Mouse (Mus musculus): ENCODE measurements around the gene Sufu.

Gene Sufu

DNA sequence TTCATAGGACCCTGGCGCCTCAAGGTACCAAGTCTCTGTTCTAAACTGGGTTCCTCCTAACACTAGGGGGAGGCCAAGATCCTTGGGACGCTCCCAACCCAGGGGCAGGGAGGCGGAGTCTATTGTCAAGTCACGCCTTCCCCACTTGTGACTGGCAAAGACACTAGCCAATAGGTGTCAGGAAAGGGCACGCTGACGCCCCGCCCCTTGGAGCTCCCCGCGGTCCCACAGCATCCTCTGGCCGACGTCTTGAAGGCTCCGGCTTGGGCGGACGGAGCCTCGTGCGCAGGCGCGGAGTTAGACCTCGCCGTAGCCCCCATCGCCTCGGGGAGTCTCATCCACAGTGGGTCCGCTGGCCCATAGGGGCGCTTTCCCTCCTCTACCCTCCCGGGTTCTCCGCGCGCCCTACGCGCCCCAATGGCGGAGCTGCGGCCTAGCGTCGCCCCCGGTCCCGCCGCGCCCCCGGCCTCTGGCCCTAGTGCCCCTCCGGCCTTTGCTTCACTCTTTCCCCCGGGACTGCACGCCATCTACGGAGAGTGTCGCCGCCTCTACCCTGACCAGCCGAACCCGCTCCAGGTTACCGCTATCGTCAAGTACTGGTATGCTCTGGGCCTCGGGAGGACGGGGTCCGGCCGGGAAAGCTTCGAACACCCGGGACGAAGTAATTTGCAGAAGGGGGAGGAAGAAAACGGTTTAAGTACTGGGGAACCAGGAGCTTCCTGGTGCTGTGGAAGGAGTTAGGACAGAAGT, at the start of gene Sufu:
Gene Sufu (plus strand): TSS at position 211 of the 750 bp plus-strand sequence.
- DNase-seq (ENCODE audit: low spot score), result peak; percentile 98

DNA sequence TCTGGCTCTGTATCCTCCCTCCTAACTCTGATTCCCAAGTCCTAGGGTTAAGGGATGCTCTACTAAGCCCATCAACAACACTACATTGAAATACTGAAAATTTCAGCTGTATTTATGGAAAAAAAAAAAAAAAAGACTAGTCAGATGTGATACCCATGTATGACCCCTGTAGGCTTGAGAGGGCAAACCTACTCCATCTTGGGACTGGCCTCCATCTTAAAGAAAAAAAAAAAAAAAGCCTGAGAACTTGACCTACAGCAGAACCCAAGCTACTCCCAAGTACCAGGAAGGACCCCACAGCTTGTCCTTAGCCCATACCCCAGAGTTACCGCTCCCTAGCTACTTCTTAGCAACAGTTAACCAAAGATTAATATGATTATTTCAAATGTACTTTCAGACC, 49.5 kb upstream of the Sufu start:
- no peak for DNase-seq (ENCODE audit: low spot score)

DNA sequence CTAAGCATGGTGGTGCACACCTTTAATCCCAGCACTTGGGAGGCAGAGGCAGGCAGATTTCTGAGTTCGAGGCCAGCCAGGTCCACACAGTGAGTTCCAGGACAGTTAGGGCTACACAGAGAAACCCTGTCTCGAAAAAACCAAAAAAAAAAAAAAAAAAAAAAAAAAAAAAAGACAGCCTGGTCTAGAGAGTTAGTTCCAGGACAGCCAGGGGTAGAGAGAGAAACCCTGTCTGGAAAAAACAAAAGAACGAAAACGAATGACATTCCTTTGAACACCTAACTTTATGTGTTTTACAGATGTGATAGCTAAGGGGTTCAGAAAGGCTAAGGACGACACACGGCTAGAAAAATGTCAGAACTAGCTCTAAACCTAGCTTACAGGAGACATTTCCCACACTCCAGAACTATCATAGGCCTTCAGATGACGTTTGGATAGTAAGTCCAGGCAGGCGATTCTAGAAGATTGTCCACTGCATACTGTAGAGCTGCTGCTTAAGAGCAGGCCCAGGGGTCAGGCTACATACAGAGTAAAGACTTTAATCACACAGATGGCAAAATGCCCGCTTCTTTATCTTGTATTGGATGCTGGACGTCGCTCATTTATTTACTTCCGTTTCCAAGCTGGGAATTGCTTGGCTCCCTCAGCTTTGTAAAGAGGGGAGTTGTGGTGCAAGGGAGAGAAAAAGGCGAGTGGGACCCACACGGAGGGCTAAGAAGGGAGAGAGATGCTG, 48.6 kb upstream of the Sufu start:
- DNase-seq (ENCODE audit: low spot score), result no peak

DNA sequence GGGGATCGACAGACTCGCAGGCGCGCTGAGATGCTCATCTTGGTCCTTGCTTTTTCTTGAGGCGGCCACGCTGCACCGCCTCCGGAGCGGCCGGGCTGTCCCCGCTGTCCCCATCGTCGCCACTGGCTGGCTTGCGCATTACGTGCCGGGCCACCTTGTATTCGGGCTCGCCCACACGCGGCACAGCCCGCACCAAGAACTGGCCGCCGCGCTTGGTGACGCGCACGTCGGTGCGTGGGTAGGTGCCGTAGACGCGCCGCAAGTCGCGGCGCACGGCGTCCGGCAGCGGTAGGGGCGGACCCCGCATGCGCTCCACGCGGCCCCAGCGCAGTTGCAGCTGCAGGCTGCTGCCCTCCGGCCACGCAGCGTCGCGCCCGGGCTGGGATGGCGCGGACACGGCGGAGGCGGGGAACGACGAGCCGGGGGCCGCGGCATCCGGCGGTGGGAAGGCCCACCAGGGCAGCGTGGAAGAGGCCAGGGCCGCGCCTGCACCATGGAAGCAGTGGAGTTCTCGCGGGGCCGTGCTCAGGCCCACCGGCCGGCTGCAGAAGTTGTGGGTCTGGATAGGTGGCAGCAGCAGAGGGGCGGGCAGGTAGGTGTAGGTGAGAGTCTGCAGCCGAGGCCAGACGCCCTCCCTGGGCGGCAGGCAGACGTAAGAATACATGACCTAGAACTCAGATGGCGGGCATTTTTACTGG, 47.8 kb upstream of the Sufu start:
- DNase-seq (ENCODE audit: low spot score), result peak; percentile 71

DNA sequence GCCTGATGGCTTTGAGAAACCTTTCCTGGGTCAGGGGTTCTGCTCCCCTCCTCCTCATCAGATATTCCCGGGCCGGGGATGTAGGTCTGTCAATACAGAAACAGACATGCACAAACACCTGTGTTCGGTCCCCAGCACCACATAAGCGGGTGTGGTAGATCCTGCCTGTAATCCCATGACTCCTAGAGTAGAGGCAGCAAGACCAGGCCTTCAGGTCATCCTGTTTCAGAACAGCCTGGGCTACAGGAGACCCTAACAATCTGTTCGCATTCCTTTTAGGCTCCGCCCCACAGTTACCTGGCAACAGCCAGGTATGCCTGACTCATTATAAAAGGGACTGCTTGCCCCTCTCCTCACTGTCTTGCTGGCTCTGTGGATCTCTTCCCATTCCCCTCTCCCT, 47.1 kb upstream of the Sufu start:
- DNase-seq (ENCODE audit: low spot score), result no peak

DNA sequence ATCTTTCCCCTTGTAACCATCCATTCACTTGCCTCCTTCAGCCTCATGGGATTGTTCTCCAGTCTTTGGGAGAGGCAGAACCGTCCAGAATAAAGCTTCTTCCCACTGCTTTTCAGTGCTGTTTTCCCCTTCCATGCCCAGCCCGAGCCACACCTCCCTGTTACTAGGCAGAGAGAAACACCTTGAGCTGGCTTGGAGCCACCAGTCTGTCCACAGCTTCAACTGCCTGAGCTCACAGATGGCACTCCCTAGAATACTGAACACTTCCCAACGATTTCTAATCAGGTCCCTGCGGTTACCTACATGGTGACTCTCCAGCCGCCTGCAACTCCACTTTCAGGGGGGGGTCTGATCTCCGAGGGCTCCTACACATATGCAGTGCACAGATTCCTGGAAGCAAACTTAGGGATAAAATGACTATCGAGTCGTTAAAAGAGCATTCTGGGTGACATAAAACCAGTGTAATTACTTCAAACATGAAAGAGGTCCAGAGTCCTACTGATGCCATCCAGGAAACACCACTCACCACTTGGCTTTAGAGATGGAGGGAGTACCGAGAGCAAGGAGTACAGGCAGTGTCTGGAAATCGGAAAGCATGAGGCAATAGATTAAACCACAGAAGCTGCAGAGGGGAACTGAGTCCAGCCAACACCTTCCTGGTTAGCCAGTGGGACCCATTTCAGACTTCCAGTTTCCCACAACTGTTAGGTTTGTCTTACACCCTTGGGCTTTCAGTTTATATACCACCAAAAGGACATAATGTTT, 46.3 kb upstream of the Sufu start, which contains the start of gene 2310034G01Rik:
Gene 2310034G01Rik (minus strand): TSS at position 135 of the 765 bp plus-strand sequence.
- no peak for DNase-seq (ENCODE audit: low spot score)

DNA sequence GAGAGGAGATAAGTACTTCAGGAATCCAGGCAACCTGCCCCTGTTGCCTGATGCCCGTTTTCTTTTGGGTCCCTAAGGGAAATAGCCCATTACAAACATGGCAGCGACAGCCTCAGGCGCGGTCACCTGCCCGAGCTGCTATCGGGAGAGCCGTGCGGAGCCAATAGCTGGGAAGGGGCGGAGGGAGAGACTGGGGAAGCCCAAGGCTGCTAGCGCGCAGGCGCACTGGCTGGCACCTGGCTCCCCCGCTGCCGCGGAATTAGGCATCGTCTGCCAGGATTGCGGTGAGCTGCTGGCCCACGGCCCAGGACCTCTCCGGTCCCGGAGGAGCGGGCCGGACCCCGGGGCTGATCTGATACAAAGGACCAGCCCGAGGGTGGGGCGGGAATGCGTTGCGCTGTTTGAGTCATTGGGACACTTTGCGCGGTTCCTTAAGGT, 40.0 kb upstream of the Sufu start:
- peak; percentile 88 for DNase-seq (ENCODE audit: low spot score)

DNA sequence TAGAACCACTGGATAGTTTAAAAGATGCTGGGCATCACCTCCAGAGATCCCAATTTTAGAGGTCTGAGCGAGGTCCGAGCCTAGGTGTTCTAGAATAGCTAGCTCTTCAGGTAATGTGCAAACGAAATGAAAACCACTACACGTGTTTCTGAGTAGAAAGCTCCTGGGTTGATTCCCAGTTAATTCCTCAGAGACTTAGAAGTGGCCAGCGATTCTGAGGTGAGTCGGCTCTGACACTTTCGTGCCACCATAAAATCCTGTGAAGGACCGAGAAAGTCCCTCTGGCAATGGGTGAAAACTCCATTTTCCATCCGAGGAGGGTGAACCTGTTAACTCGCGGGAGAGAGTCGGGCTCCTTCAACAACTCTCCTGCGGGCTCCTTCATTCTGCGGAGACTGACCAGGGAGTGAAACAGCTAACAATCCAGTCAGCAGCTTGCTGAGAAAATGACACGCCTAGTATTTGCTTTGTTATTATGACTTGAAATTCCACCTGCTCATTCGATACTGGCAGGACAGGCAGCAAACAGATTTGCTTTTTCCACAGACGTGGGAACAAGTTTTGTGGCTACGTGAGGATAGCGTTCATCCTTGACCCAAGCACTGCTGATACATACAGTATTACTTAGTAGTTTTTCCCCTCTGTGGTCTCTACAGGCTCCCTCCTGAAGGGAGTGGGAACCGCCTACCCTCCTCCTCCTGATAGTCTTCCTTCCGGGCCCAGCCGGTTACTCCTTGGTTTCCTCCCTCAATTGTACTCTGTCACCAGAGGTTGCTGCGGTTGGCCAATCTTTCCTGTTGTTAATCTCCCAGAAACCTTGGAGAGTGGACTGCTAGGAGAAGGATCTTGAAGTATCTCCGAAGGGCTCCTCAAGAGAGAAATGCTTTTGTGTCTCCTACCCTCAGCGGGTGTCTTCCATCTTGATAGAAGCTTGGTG, 39.1 kb upstream of the Sufu start:
- no peak for DNase-seq (ENCODE audit: low spot score)

DNA sequence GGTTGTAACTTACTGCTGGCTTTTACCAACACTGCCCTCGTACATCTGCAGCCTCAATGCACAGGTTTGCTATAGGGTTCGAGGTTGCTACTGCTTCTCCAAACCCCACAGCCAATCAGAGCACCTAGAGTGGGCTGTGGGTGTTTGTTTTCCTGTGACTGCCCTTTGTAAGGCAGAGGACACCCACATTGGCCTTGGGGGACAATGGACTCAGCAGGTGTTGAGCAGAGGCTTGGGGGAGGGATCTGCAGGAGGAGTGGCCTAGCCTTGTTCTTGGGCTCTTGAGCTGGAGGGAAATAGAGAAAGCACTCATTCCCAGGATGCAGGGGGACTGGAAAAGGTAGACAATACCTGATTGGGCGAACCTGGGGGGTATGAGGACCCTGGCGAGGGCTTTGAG, 38.3 kb upstream of the Sufu start:
- DNase-seq (ENCODE audit: low spot score), result no peak

DNA sequence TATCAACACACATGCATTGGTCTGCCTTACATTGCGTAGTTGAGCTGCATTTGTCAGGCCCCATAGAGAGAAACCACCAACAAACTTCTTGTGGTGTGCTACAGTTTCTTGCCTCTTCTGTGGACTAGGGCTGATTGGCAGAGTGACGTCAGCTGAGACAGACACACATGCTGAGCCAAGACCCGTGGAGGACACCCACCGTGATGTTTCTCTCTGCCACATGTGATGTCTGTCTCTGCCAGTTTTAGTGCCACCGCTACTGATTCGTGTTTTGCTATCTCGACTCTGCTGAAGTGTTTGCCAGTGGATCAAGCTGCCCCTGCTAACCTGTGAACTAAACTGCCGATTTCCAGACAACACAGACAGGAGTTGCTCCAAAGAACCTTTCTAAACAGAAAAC, 34.6 kb upstream of the Sufu start:
- no peak for DNase-seq (ENCODE audit: low spot score)

DNA sequence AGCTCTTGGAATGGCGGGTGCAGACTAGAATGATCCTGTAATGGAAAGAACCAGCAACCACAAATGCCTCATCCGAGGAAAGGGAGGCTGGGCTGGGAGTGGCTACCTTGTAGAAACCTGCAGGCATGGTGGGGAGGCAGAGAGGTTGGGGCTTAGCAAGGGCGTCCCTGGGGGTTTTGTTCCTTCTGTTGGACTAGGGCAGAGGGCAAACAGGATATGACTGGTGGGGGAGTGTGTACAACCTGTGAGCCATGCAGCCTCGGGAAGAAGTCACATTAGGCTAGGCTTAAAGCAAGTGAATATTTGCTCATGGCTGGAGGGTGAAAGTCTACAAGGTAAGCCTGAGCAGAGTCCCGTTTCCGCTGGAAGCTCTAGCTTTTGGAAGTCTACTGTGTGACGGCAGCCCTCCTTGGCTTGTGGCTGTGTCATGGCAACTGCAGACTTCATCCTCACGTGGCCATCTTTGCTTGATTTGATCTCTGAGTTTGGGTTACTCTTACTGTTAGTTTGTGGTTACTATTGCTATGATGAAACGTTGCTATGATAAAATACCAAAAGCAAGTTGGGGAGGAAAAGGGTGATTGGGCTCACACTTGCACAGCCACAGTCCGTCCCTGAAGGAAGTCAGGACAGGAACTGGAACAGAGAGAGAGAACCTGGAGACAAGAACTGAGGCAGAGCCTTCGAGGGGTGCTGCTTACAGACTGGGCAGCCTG, 33.2 kb upstream of the Sufu start:
- no peak for DNase-seq (ENCODE audit: low spot score)

DNA sequence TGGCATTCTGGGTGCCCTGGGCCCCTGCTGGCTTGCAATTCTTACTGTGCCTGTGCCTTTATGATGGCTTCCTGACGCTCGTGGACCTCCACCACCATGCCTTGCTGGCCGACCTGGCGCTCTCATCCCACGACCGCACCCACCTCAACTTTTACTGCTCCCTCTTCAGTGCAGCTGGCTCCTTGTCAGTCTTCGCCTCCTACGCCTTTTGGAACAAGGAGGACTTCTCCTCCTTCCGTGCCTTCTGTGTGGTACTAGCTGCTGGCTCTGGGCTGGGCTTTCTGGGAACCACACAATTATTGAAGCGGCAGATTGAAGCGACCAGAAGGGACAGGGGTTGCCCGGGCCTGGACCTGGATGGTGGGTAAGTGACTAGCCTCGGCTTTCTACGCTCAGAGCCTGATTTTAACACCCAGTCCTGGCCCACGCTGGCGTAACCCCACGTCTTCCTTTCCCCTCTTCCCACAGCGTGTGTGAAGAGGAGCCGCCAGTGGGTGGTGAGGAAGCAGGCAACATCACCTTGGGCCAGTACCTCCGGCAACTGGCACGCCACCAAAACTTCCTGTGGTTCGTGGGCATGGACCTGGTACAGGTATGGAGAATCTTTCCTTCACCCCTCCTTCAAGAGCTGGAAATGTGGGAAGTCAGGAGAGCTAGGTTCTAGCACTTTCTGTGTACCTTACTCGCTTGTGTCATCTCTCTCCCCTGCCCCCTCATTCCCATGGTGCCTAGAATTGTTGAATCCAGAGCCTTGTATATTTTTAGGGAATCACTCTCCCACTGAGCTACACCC, 28.7 kb upstream of the Sufu start:
- DNase-seq (ENCODE audit: low spot score), result no peak

DNA sequence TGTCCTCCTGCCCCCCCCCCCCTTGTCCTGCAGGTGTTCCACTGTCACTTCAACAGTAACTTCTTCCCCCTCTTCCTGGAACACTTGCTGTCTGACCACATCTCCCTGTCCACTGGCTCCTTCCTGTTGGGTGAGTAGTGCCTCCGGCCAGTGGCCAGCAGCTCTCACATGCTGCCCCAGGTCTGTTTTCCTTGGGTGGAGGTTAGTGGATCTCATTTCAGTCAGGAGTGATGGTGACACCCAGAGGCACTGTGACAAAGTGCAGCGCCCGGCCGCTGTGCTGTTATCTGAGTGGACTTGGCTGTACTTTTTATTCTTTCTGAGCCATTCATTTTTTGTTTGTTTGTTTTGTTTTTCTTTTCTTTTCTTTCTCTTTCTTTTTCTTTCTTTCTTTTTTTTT, 27.5 kb upstream of the Sufu start:
- DNase-seq (ENCODE audit: low spot score), result peak; percentile 43

DNA sequence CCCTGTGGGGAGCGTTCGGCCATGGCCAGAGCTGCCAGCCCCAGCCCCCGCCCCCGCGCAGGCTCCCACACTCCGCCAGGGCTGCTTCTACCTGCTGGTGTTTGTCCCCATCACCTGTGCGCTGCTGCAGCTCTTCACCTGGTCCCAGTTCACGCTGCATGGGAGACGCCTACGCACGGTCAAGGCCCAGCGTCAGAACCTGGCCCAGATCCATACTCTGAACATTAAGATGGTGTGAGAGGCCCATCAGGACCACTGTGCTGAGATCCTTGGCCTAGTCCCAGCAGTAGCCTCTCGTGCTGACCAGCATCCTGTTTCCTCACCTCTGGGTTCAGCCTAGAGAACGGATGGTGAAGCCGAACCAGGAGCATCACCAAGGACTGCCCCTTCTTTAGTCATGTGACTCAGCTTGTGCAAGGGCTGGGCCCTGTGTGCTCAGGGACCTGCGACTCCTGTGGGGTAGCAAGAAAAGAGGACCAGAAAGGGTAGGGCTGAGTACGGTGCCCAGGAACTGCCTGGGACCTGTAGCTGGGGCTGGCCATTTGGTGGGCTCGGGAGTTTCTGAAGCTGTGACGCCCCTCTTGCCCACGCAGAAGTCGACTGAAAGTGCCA, 22.1 kb upstream of the Sufu start:
- no peak for DNase-seq (ENCODE audit: low spot score)

DNA sequence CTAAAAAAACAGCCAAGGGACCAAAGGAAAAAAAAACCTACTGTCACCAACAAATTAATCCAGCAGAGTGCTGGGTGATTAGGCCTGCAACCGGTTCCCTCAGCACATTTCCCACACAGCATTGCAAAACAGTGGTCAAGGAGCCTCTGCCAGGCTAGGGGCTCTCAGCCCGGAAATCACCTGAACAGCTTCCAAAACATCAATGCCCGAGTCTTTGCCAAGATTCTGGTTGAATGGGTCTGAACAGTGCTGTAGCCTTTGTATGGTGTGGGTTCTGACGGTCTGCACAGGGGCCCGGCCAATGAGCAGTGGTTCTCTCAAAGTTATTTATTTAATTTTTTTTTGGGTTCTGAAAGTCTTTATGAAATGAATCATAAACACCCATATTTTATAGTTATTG, 21.2 kb upstream of the Sufu start:
- DNase-seq (ENCODE audit: low spot score), result peak; percentile 32

DNA sequence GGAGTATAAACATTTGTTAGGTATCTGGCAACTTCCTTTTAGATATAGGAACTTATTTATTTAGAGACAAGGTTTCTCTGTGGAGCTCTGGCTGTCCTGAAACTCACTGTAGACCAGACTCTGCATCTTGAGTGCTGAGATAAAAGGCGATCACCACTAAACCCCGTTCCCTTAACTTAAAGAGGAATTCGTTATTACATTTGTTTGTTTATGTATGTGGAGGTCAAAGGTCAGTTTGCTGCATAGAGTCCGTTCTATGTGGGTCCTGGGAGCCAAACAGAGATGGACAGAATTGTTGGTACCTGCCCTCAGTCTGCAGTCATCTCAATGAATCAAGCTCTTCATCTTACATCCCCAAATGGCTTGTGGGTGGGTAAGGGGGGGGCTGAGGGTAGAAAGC, 20.8 kb upstream of the Sufu start:
- DNase-seq (ENCODE audit: low spot score), result no peak

DNA sequence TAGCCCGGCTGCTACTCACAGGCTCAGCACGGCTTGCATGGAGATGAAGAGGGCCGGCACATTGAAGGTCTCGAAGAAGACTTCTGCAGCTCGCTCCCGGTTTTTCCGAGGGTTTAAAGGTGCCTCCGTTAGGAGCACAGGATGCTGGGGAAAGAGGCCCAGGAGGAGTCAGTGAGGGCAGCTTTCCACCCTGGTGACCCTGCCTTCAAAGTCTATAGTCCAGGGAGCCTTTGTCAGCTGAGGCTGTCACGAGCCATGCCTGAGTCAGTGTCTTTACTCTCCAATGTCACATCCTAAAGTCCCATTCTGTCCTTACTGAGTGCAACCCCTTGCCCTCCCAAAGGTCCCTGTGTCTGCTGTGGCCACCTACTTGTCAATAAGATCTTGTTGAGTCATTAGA, 14.4 kb upstream of the Sufu start:
- DNase-seq (ENCODE audit: low spot score), result no peak

DNA sequence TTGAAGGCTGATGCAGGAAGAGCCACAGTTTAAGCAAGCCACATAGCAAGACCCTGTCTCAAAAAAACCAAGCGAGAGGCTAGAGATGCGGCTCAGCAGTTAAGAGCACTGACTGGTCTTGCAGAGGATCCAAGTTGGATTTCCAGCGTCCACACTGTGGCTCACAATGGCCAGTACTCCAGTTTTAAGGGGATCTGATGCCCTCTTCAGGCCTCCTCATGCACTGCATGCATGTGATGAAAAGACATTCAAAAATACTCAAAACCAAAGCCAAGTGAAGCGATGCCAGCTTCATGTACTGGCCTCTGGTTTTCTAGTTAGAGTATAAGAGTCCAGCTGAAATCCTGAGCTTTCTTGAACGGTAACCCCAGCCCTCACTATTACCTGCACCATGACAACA, 6.8 kb upstream of the Sufu start:
- DNase-seq (ENCODE audit: low spot score), result no peak

DNA sequence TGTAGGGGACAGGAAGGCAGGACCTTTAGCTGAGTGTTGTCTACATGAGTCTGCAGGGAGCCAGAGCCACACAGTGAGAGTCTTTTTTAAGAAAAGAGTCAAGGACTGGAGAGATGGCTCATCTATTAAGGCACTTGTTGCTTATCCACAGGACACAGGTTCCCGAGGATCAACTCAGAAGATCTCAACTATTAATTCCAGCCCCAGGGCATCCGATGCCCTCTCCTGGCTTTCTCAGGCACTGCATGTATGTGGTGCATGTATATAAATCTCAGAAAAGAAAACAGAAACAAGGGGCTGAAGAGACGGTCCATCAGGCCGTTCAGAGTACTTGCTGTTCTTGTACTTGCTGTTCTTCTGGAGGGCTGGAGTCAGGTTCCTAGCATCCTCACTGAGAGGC, 4.7 kb upstream of the Sufu start:
- DNase-seq (ENCODE audit: low spot score), result no peak

Measured in ovary, adult 18-20 months (tissue).